Mouse (Mus musculus): Measurements from ENCODE around the gene Nefh.

DNA sequence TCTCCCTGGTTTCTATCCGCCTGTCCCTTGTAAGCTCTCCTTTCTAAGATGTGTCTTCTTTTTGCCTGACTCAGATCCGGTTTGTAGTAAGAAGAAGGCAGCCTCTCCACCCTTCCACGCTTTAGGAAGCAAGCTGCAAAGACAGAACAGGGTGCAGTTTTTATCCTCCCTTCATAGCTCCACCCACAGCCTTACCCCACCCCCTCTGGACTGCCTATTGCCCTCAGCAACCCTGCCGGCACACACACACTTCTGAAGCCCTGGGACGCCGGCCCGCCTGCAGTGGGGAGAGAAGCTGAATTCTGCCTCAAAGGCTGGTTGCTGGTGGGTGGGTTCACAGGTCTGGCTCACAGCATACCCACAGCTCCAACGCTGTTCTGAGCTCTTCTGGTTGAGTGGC lies 6.1 kb upstream of the Nefh start:
- no peak for TF ChIP-seq CTCF (IDR thresholded peaks at IDR 0.05; ENCODE audit: low read depth)
- TF ChIP-seq EP300 (optimal IDR thresholded peaks at IDR 0.05): no peak
